Mouse (Mus musculus) neural tube, embryonic 14.5 days (tissue): ENCODE data around the gene Gtdc1. TPM values are rescaled to one million over a fixed set of nuclear protein-coding genes. Genes with fewer than 3 reads are reported as not detected.

Source experiments
- ATAC-seq: fragments of 200-750 bp; cut with Nextera tagmentation; 2 replicates; pipeline ENCODE4 v1.8.0; 2017; ENCODE audit warnings: low read depth, mild to moderate bottlenecking, moderate TSS enrichment, moderate library complexity
- H3K27ac ChIP-seq: fragments of 300-500 bp; sonication (generic); 2 replicates; pipeline ENCODE4 v1.5.1; 2014; ENCODE audit warnings: low read depth, mild to moderate bottlenecking, control low read depth, low read length, moderate library complexity, mixed read lengths
- H3K27me3 ChIP-seq: fragments of 300-500 bp; sonication (generic); 2 replicates; pipeline ENCODE4 v1.6.1; 2014; ENCODE audit warnings: low read length; ENCODE audit not compliant: control insufficient read depth, insufficient read depth
- H3K36me3 ChIP-seq: fragments of 300-500 bp; sonication (generic); 2 replicates; pipeline ENCODE4 v1.6.1; 2014; ENCODE audit warnings: low read length, mixed read lengths; ENCODE audit not compliant: control insufficient read depth, insufficient read depth
- H3K4me1 ChIP-seq: fragments of 300-500 bp; sonication (generic); 2 replicates; pipeline ENCODE4 v1.6.1; 2014; ENCODE audit warnings: low read length; ENCODE audit not compliant: control insufficient read depth, insufficient read depth
- H3K4me2 ChIP-seq: fragments of 300-500 bp; sonication (generic); 2 replicates; pipeline ENCODE4 v1.6.1; 2014; ENCODE audit warnings: mild to moderate bottlenecking, low read depth, low read length, control low read depth
- H3K4me3 ChIP-seq: fragments of 300-500 bp; sonication (generic); 2 replicates; pipeline ENCODE4 v1.5.1; 2014; ENCODE audit warnings: low read depth, low read length, control low read depth, mixed read lengths
- H3K9ac ChIP-seq: fragments of 300-500 bp; sonication (generic); replicated peaks from 2 replicates; pipeline ENCODE4 v1.6.1; 2014; ENCODE audit warnings: low read depth, mild to moderate bottlenecking, control low read depth, low read length, mixed read lengths
- H3K9me3 ChIP-seq: fragments of 300-500 bp; sonication (generic); 2 replicates; pipeline ENCODE4 v1.6.1; 2016; ENCODE audit warnings: low read length; ENCODE audit not compliant: control insufficient read depth
- WGBS: fragments of 180-500 bp; shearing (Covaris S2); extraction: QIAGEN DNeasy Blood & Tissue Kit; methylation state at CpG from one replicate; pipeline ENCODE4 v1.1.7; 2014; 5-methylcytosine and 5-hydroxymethylcytosine counted together
- polyA plus RNA-seq: library from polyadenylated mRNA; unstranded; fragments of >200 nt; fragmentation: Nextera tagmentation; extraction: Ambion mirVana; gene quantifications from 2 replicates; pipeline ENCODE4 v1.2.1, GENCODE M21; 2014

The Gtdc1 gene
- polyA plus RNA-seq, 1 experiment from 2014 or later = 28.4 TPM

- ATAC-seq = no peak
- Histone ChIP-seq H3K4me2 (no peak overlapping the region), H3K9me3 (no peaks in the 10 kb centered on the region), H3K36me3 (no peaks in the 10 kb centered on the region), H3K4me1 (no peaks in the 10 kb centered on the region), H3K27me3 (no peaks in the 10 kb centered on the region), H3K9ac (no peak overlapping the region), H3K27ac (no peak overlapping the region), H3K4me3 (no peak overlapping the region)
- 59% methylated on average over 7 of the region's 7 CpGs for WGBS
Observed at GRCm38 (mm10) chr2:44569140-44569952, 358.1 kb downstream of the Gtdc1 start.

GRCm38 (mm10) chr2:44564776-44565692 is 362.4 kb downstream of the Gtdc1 start:
- H3K9me3 ChIP-seq = no peaks in the 10 kb centered on the region
- no peak overlapping the region for H3K9ac ChIP-seq
- 89% methylated on average over 16 of the region's 16 CpGs for WGBS

GRCm38 (mm10) chr2:44561789-44562188 is 365.7 kb downstream of the Gtdc1 start:
- H3K27ac ChIP-seq = no peak overlapping the region
- WGBS = 91% methylated on average over 4 of the region's 4 CpGs
- no peak overlapping the region for H3K4me3 ChIP-seq
- H3K4me1 ChIP-seq = 0 out of 2 replicates have a peak, but pooled peaks cover 7% of the 10 kb centered on the region
- no peak overlapping the region for H3K4me2 ChIP-seq
- no peak for ATAC-seq
- H3K9me3 ChIP-seq = no peaks in the 10 kb centered on the region
- H3K9ac ChIP-seq = no peak overlapping the region
- H3K36me3 ChIP-seq = no peaks in the 10 kb centered on the region
- no peaks in the 10 kb centered on the region for H3K27me3 ChIP-seq

More at GRCm38 (mm10) chr2:44564776-44565692, 362.4 kb downstream of the Gtdc1 start:
- H3K36me3 ChIP-seq = no peaks in the 10 kb centered on the region
- no peak overlapping the region for H3K27ac ChIP-seq
- no peak overlapping the region for H3K4me2 ChIP-seq
- no peaks in the 10 kb centered on the region for H3K4me1 ChIP-seq
- H3K27me3 ChIP-seq = no peaks in the 10 kb centered on the region
- ATAC-seq = no peak
- H3K4me3 ChIP-seq = no peak overlapping the region

- H3K4me3 ChIP-seq = no peak overlapping the region
- 0 out of 2 replicates have a peak, but pooled peaks cover 11% of the 10 kb centered on the region for H3K4me1 ChIP-seq
- 68% methylated on average over 6 of the region's 6 CpGs for WGBS
- no peaks in the 10 kb centered on the region for H3K9me3 ChIP-seq
- H3K36me3 ChIP-seq = no peaks in the 10 kb centered on the region
- no peak for ATAC-seq
- no peak overlapping the region for H3K27ac ChIP-seq
- no peak overlapping the region for H3K4me2 ChIP-seq
- no peaks in the 10 kb centered on the region for H3K27me3 ChIP-seq
- no peak overlapping the region for H3K9ac ChIP-seq
Observed at GRCm38 (mm10) chr2:44559242-44559944, 368.1 kb downstream of the Gtdc1 start.

- Histone ChIP-seq H3K9me3 (no peaks in the 10 kb centered on the region), H3K4me3 (no peak overlapping the region), H3K9ac (no peak overlapping the region), H3K4me1 (0 out of 2 replicates have a peak, but pooled peaks cover 11% of the 10 kb centered on the region), H3K27ac (no peak overlapping the region), H3K36me3 (no peaks in the 10 kb centered on the region), H3K27me3 (no peaks in the 10 kb centered on the region), H3K4me2 (peak overlapping the region; percentile 98)
- ATAC-seq = no peak
- WGBS = 40% methylated on average over 12 of the region's 12 CpGs
Observed at GRCm38 (mm10) chr2:44557669-44558281, 369.7 kb downstream of the Gtdc1 start.

- Histone ChIP-seq H3K36me3 (no peaks in the 10 kb centered on the region), H3K4me2 (peak overlapping the region; percentile 98), H3K27me3 (no peaks in the 10 kb centered on the region), H3K4me1 (0 out of 2 replicates have a peak, but pooled peaks cover 11% of the 10 kb centered on the region), H3K4me3 (peak overlapping the region; percentile 42), H3K27ac (no peak overlapping the region), H3K9ac (peak overlapping the region; percentile 60), H3K9me3 (no peaks in the 10 kb centered on the region)
- WGBS = under 1% methylated on average over 42 of the region's 42 CpGs
- ATAC-seq = peak; percentile 85
Observed at GRCm38 (mm10) chr2:44556861-44557592, 370.4 kb downstream of the Gtdc1 start.

GRCm38 (mm10) chr2:44554716-44555115 is 372.7 kb downstream of the Gtdc1 start:
- Histone ChIP-seq H3K9ac (no peak overlapping the region), H3K4me1 (0 out of 2 replicates have a peak, but pooled peaks cover 11% of the 10 kb centered on the region), H3K9me3 (no peaks in the 10 kb centered on the region), H3K4me2 (no peak overlapping the region), H3K27ac (no peak overlapping the region), H3K27me3 (no peaks in the 10 kb centered on the region), H3K36me3 (no peaks in the 10 kb centered on the region), H3K4me3 (no peak overlapping the region)
- WGBS = 71% methylated on average over 3 of the region's 3 CpGs
- ATAC-seq = no peak

- H3K27ac ChIP-seq = no peak overlapping the region
- no peaks in the 10 kb centered on the region for H3K4me1 ChIP-seq
- ATAC-seq = no peak
- no peaks in the 10 kb centered on the region for H3K36me3 ChIP-seq
- H3K27me3 ChIP-seq = no peaks in the 10 kb centered on the region
- no peak overlapping the region for H3K4me2 ChIP-seq
- H3K9me3 ChIP-seq = no peaks in the 10 kb centered on the region
- H3K4me3 ChIP-seq = no peak overlapping the region
- no peak overlapping the region for H3K9ac ChIP-seq
- WGBS = 94% methylated on average over 6 of the region's 6 CpGs
Observed at GRCm38 (mm10) chr2:44549311-44549710, 378.1 kb downstream of the Gtdc1 start.
